Mouse (Mus musculus) stomach, embryonic 16.5 days (tissue): Measurements from ENCODE around the gene Scgb1a1. TPM values are rescaled to one million over a fixed set of nuclear protein-coding genes. Genes with fewer than 3 reads are reported as not detected.
"Not testable (repeated sequence)": the region's sequence is repeated elsewhere in the genome, so short reads cannot be mapped to it uniquely, and the experiment has no call there.

Source experiments
- ATAC-seq: fragments of 200-750 bp; cut with Nextera tagmentation; 2 replicates; pipeline ENCODE4 v1.8.0; 2017; ENCODE audit warnings: moderate number of reproducible peaks, moderate TSS enrichment; ENCODE audit not compliant: insufficient read depth, low FRiP score
- H3K27ac ChIP-seq: fragments of 300-500 bp; sonication (generic); 2 replicates; pipeline ENCODE4 v1.5.1; 2014; ENCODE audit warnings: low read length
- H3K27me3 ChIP-seq: fragments of 300-500 bp; sonication (generic); 2 replicates; pipeline ENCODE4 v1.6.1; 2014; ENCODE audit warnings: low read length, control low read depth, mixed read lengths; ENCODE audit not compliant: control insufficient read depth, insufficient read depth
- H3K36me3 ChIP-seq: fragments of 300-500 bp; sonication (generic); 2 replicates; pipeline ENCODE4 v1.6.1; 2014; ENCODE audit warnings: low read length; ENCODE audit not compliant: control insufficient read depth, insufficient read depth
- H3K4me1 ChIP-seq: fragments of 300-500 bp; sonication (generic); 2 replicates; pipeline ENCODE4 v1.6.1; 2014; ENCODE audit warnings: low read length, control low read depth, mixed read lengths; ENCODE audit not compliant: control insufficient read depth, insufficient read depth
- H3K4me2 ChIP-seq: fragments of 300-500 bp; sonication (generic); 2 replicates; pipeline ENCODE4 v1.6.1; 2014; ENCODE audit warnings: low read depth, low read length, mixed read lengths
- H3K4me3 ChIP-seq: fragments of 300-500 bp; sonication (generic); replicated peaks from 2 replicates; pipeline ENCODE4 v1.5.1; 2014; ENCODE audit warnings: mild to moderate bottlenecking, low read length
- H3K9ac ChIP-seq: fragments of 300-500 bp; sonication (generic); 2 replicates; pipeline ENCODE4 v1.6.1; 2014; ENCODE audit warnings: low read length
- H3K9me3 ChIP-seq: fragments of 300-500 bp; sonication (generic); replicated peaks from 2 replicates; pipeline ENCODE4 v1.6.1; 2016; ENCODE audit warnings: low read length, control low read depth; ENCODE audit not compliant: control insufficient read depth
- WGBS: fragments of 180-500 bp; shearing (Covaris S2); extraction: QIAGEN DNeasy Blood & Tissue Kit; methylation state at CpG from one replicate; pipeline ENCODE4 v1.1.7; 2014; 5-methylcytosine and 5-hydroxymethylcytosine counted together
- polyA plus RNA-seq: library from polyadenylated mRNA; unstranded; fragments of >200 nt; fragmentation: Nextera tagmentation; extraction: Ambion mirVana; gene quantifications from 2 replicates; pipeline ENCODE4 v1.2.1, GENCODE M21; 2015

Scgb1a1 gene
- polyA plus RNA-seq, 1 experiment from 2014 or later, result 0.75 TPM

GRCm38 (mm10) chr19:9055153-9055552 lies 32.6 kb downstream of the Scgb1a1 start:
- H3K9me3 ChIP-seq, result no peaks in the 10 kb centered on the region
- H3K9ac ChIP-seq, result no peak overlapping the region
- ATAC-seq, result no peak
- 24% methylated on average over 2 of the region's 2 CpGs for WGBS
- no peaks in the 10 kb centered on the region for H3K36me3 ChIP-seq
- H3K27me3 ChIP-seq, result no peaks in the 10 kb centered on the region
- H3K4me2 ChIP-seq, result no peak overlapping the region
- no peak overlapping the region for H3K27ac ChIP-seq
- peaks cover 11% of the 10 kb centered on the region; the same call in 1 of the 2 replicates for H3K4me1 ChIP-seq
- H3K4me3 ChIP-seq, result no peak overlapping the region

- Histone ChIP-seq H3K4me3 (no peak overlapping the region), H3K27me3 (no peaks in the 10 kb centered on the region), H3K36me3 (no peaks in the 10 kb centered on the region), H3K4me1 (peaks cover 12% of the 10 kb centered on the region), H3K9ac (0 out of 2 replicates have a peak overlapping the region, but pooled peaks have one; percentile 18), H3K9me3 (peaks cover 4% of the 10 kb centered on the region), H3K27ac (peak overlapping the region; percentile 75), H3K4me2 (no peak overlapping the region)
- peak; percentile 94 for ATAC-seq
- 12% methylated on average over 6 of the region's 6 CpGs for WGBS
Measured at GRCm38 (mm10) chr19:9052803-9053431, 34.8 kb downstream of the Scgb1a1 start.

- not testable (repeated sequence) for H3K27me3 ChIP-seq, ATAC-seq, H3K36me3 ChIP-seq, H3K9ac ChIP-seq, H3K4me3 ChIP-seq, H3K9me3 ChIP-seq, H3K4me2 ChIP-seq
- Histone ChIP-seq H3K4me1 (peaks cover 18% of the 10 kb centered on the region), H3K27ac (peak overlapping the region; percentile 75; the same call in 1 of the 2 replicates)
- 90% methylated on average over 4 of the region's 4 CpGs for WGBS
Measured at GRCm38 (mm10) chr19:9051985-9052384, 35.8 kb downstream of the Scgb1a1 start.

DNA sequence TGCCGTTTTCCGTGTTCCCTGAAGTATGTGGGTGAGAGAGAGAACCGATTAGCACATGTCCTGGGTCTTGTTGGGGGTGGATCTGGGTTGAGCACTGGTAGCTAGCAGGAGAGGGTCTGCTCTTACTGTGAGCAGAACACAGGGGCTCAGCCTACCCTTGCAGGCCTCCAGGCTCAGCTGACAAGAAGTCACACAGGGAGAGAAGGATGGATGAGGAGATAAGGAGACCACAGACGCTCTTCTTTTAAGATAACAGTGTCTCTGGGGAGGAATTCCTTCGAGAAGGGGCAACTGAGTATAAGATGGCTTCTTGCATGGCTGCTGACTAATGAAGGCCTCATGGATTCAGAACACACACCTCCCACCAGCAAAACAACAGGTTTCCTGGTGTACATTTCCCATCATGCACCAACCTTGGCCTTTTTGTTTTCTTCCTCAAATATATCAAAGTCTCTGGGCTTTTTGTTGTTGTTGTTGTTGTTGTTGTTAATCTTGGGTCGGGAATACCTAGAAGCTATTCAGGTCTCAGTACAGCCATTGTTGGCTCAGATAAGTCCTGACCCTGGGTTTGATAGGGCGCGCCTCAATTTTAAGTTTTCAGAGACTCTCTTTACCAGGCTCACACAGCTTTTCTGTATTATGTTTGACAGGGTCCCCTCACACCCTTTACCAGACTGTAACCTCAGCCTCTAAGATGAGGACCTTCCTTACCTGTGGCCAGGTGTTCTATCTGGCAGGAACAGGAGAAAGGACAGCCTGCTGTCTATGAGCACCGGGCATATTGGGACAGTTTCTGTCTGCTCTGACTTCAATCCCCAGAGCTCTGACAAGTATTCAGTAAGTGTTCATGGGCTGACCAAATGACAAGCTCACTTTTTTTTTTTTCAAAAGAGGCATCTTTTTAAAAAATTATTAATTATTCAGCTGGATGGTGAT lies 37.2 kb downstream of the Scgb1a1 start:
- 60% methylated on average over 9 of the region's 9 CpGs for WGBS
- Histone ChIP-seq H3K36me3 (no peaks in the 10 kb centered on the region), H3K27ac (no peak overlapping the region), H3K4me2 (no peak overlapping the region), H3K9ac (no peak overlapping the region), H3K9me3 (peaks cover 4% of the 10 kb centered on the region), H3K27me3 (no peaks in the 10 kb centered on the region), H3K4me3 (no peak overlapping the region), H3K4me1 (peaks cover 18% of the 10 kb centered on the region)
- no peak for ATAC-seq

DNA sequence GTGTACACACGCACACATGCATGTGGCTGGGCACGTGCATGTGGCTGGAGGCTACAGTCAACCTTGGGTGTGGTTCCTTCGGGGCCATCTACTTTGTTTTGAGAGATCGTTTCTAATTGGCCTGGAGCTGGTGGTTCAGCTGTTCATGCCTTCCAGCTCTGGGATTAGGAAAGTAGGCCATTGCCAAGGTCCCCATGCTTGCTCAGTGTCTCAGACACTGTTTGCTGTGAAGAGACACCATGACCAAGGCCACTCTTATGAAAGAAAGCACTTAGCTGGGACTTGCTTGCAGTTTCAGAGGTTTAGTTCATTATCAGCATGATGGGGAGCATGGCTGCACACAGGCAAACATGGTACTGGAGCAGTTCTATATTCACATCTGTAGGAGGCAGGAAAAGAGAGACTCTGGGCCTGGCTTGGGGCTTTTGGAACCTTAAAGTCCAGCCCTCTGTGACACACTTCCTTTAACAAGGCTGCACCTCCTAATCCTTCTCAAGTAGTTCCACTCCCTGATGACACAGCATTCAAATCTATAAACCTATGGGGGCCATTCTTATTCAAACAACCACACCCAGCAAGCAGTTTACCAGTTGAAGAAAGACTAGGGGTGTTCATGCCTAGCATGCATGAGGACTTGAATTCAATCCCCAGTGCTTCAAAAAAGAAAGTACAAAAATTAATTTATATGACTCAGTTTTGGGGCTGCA lies 38.6 kb downstream of the Scgb1a1 start:
- no peak overlapping the region for H3K4me2 ChIP-seq
- H3K4me3 ChIP-seq, result no peak overlapping the region
- H3K27ac ChIP-seq, result no peak overlapping the region
- no peak overlapping the region for H3K9ac ChIP-seq
- H3K36me3 ChIP-seq, result no peaks in the 10 kb centered on the region
- H3K4me1 ChIP-seq, result peaks cover 18% of the 10 kb centered on the region
- no peaks in the 10 kb centered on the region for H3K27me3 ChIP-seq
- H3K9me3 ChIP-seq, result peaks cover 4% of the 10 kb centered on the region
- WGBS, result 88% methylated on average over 4 of the region's 4 CpGs
- no peak for ATAC-seq

GRCm38 (mm10) chr19:9047946-9048387 lies 39.8 kb downstream of the Scgb1a1 start:
- peaks cover 4% of the 10 kb centered on the region for H3K9me3 ChIP-seq
- H3K4me3 ChIP-seq, result no peak overlapping the region
- no peaks in the 10 kb centered on the region for H3K27me3 ChIP-seq
- peak overlapping the region; percentile 62; the same call in 1 of the 2 replicates for H3K27ac ChIP-seq
- no peak overlapping the region for H3K4me2 ChIP-seq
- no peak overlapping the region for H3K9ac ChIP-seq
- H3K36me3 ChIP-seq, result no peaks in the 10 kb centered on the region
- ATAC-seq, result no peak
- 14% methylated on average over 1 of the region's 1 CpGs for WGBS
- H3K4me1 ChIP-seq, result peaks cover 12% of the 10 kb centered on the region

GRCm38 (mm10) chr19:9047207-9047945 lies 40.4 kb downstream of the Scgb1a1 start:
- H3K9me3 ChIP-seq, result peaks cover 4% of the 10 kb centered on the region
- no peak overlapping the region for H3K9ac ChIP-seq
- no peaks in the 10 kb centered on the region for H3K27me3 ChIP-seq
- ATAC-seq, result no peak
- H3K4me3 ChIP-seq, result no peak overlapping the region
- WGBS, result 59% methylated on average over 7 of the region's 7 CpGs
- no peaks in the 10 kb centered on the region for H3K36me3 ChIP-seq
- no peak overlapping the region for H3K4me2 ChIP-seq
- peaks cover 7% of the 10 kb centered on the region for H3K4me1 ChIP-seq
- peak overlapping the region; percentile 62; the same call in 1 of the 2 replicates for H3K27ac ChIP-seq

DNA sequence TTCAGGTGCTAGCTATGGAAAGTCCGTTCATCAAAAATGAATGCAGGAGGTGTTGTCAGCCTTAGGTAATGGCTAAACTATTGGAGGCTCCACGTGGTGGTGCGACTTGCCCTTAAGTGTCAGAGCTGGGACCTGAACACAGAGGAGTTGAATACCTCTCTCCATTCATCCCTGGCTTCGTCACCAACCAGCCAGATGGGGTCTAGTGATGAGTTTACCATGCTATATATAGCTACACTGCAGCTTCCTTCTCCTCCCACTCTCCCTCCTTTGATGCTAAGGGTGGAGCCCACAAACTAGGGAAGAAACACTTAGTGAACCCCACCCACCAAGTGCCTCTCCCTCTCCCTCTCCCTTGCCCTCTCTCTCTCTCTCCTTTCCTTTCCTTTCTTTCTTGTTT lies 43.5 kb downstream of the Scgb1a1 start:
- no peak overlapping the region for H3K4me2 ChIP-seq
- 56% methylated on average over 4 of the region's 4 CpGs for WGBS
- no peak overlapping the region for H3K9ac ChIP-seq
- no peak overlapping the region for H3K4me3 ChIP-seq
- H3K27ac ChIP-seq, result no peak overlapping the region
- no peaks in the 10 kb centered on the region for H3K27me3 ChIP-seq
- H3K36me3 ChIP-seq, result no peaks in the 10 kb centered on the region
- ATAC-seq, result peak; percentile 57; the same call in 1 of the 2 replicates
- peaks cover 4% of the 10 kb centered on the region for H3K9me3 ChIP-seq
- peaks cover 12% of the 10 kb centered on the region for H3K4me1 ChIP-seq
